Mouse (Mus musculus) G1E (cell line): ENCODE results near the gene Rrad. TPM values are rescaled to one million over a fixed set of nuclear protein-coding genes. Genes with fewer than 3 reads are reported as not detected.

Experiments
- ATAC-seq: 2 replicates; pipeline ENCODE4 v1.8.0; 2016; ENCODE audit warnings: mild to moderate bottlenecking; ENCODE audit not compliant: insufficient number of reproducible peaks, poor library complexity, low FRiP score, severe bottlenecking; ENCODE audit errors: extremely low read depth
- DNase-seq: peaks from one replicate; pipeline ENCODE4 v3.0.0; 2012; ENCODE audit warnings: low spot score
- H3K27me3 ChIP-seq: 2 replicates; pipeline ENCODE4 v1.6.1; 2012; ENCODE audit warnings: mild to moderate bottlenecking, low read length, inconsistent platforms; ENCODE audit not compliant: insufficient read depth
- H3K36me3 ChIP-seq: replicated peaks from 2 replicates; pipeline ENCODE3; 2012; ENCODE audit warnings: mild to moderate bottlenecking, inconsistent platforms
- H3K4me1 ChIP-seq: 2 replicates; pipeline ENCODE4 v1.6.1; 2012; ENCODE audit warnings: low read depth, low read length, inconsistent platforms, mixed read lengths; ENCODE audit not compliant: insufficient read depth
- H3K4me3 ChIP-seq: 2 replicates; pipeline ENCODE4 v1.5.1; 2012; ENCODE audit warnings: low read depth, mild to moderate bottlenecking, inconsistent platforms, low read length, moderate library complexity, mixed read lengths
- H3K9me3 ChIP-seq: replicated peaks from 2 replicates; pipeline ENCODE4 v1.6.1; 2012; ENCODE audit warnings: inconsistent platforms
- CTCF ChIP-seq: IDR thresholded peaks from 2 replicates; pipeline ENCODE4 v1.5.1; 2012; ENCODE audit warnings: low read depth, low read length, inconsistent platforms, mixed read lengths
- GATA1 ChIP-seq: IDR thresholded peaks from 2 replicates; pipeline ENCODE4 v1.6.1; 2012; ENCODE audit warnings: borderline replicate concordance, low read length, inconsistent platforms, mixed read lengths
- GATA2 ChIP-seq: IDR thresholded peaks from 2 replicates; pipeline ENCODE4 v1.6.1; 2012; ENCODE audit warnings: low read depth, low read length, inconsistent platforms, borderline replicate concordance
- POLR2AphosphoS5 ChIP-seq: IDR thresholded peaks from 2 replicates; pipeline ENCODE4 v1.6.1; 2012; ENCODE audit warnings: low read depth, low read length, inconsistent platforms; ENCODE audit not compliant: insufficient replicate concordance
- TAL1 ChIP-seq: conservative IDR thresholded peaks from 2 replicates; pipeline ENCODE4 v1.6.1; 2012; ENCODE audit warnings: low read depth, low read length, inconsistent platforms, mixed read lengths
- polyA plus RNA-seq: library from polyadenylated mRNA; stranded (reverse); fragments of >175 nt; gene quantifications from 2 replicates; pipeline ENCODE4 v1.2.3, GENCODE M21; 2012
- total RNA-seq, 2 experiments: library from RNA; stranded (forward) in 1 of 2; stranded (reverse) in 1 of 2; fragments of 200-1000 nt in 1 of 2; fragments of >200 nt in 1 of 2; fragmentation: Nextera tagmentation in 1 of 2; gene quantifications; 2 replicates each; pipeline ENCODE4 v1.2.3; 2014 to 2017

Gene Rrad
- total and polyA plus RNA-seq, 3 experiments: 4.4 to 7.9 (median 4.9) TPM

DNA sequence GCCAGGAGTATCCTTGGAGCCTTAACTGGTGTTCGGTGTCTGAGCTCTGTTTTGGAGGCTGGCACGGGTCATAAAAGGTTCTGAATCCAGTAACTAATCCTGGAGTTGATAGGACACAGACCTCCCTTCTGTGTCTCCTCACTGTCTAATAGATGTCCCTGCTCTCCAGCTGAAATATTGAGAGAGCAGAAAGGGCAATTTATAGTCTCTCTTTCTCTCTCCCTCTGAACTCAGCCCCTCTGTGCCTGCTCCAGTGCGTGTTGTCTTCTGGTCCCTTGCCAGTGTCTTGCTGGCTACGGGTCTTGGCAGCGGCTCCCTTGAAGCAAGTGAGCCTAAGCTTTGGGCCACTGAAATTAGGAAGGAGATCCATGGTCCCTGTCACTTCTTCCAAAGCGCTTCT is 33.5 kb downstream of the Rrad start:
- H3K4me1 ChIP-seq: peaks cover 54% of the 10 kb centered on the region
- TF ChIP-seq GATA2 (no peak), GATA1 (no peak), TAL1 (no peak), CTCF (no peak), POLR2AphosphoS5 (no peak)
- no peaks in the 10 kb centered on the region for H3K9me3 ChIP-seq
- ATAC-seq (no peak), DNase-seq (no peak)
- H3K36me3 ChIP-seq: peaks cover 63% of the 10 kb centered on the region
- peaks cover 7% of the 10 kb centered on the region for H3K27me3 ChIP-seq
- no peak overlapping the region for H3K4me3 ChIP-seq

GRCm38 (mm10) chr8:104595773-104596536 is 35.2 kb downstream of the Rrad start:
- ATAC-seq (peak; percentile 16; the same call in 1 of the 2 replicates), DNase-seq (peak; percentile 64)
- TF ChIP-seq CTCF: no peak
- TF ChIP-seq GATA2: no peak
- no peak for TF ChIP-seq GATA1
- TF ChIP-seq POLR2AphosphoS5: no peak
- no peak for TF ChIP-seq TAL1
- Histone ChIP-seq H3K36me3 (peaks cover 66% of the 10 kb centered on the region), H3K27me3 (no peaks in the 10 kb centered on the region), H3K4me1 (peaks cover 59% of the 10 kb centered on the region), H3K4me3 (peak overlapping the region; percentile 59; the same call in 1 of the 2 replicates), H3K9me3 (no peaks in the 10 kb centered on the region)

DNA sequence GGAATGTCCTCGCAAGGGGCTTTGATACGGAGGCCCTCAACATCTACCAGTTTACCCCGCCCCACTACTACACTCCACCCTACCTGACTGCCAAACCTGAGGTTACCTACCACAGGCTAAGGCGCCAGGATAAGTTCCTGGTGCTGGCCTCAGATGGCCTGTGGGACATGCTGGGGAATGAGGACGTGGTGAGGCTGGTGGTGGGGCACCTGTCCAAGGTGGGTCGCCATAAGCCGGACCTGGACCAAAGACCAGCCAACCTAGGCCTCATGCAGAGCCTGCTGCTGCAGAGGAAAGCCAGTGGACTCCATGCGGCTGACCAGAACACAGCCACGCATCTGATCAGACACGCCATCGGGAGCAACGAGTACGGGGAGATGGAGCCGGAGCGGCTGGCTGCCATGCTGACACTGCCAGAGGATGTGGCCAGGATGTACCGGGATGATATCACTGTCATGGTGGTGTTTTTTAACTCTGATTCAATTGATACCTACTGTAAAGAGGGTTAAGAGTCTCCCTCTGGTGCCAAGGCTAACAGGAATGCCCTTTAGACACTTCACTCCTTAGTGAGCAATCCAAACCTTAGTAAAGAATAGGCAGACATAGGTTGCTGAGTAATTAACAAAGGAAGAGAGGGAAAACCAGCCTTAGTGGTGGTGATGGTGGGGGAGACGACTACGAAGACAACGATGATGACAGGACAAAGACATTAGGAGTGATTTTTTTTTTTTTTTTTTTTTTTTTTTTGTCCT is 36.3 kb downstream of the Rrad start:
- H3K4me3 ChIP-seq: peak overlapping the region; percentile 48; the same call in 1 of the 2 replicates

GRCm38 (mm10) chr8:104593536-104594325 is 37.4 kb downstream of the Rrad start:
- TF ChIP-seq GATA2 (no peak), TAL1 (no peak), GATA1 (no peak)
- DNase-seq: no peak
- Histone ChIP-seq H3K4me1 (peaks cover 72% of the 10 kb centered on the region), H3K27me3 (no peaks in the 10 kb centered on the region), H3K9me3 (no peaks in the 10 kb centered on the region), H3K36me3 (peaks cover 59% of the 10 kb centered on the region), H3K4me3 (no peak overlapping the region)
- no peak for ATAC-seq

More for the DNA sequence above, 36.3 kb downstream of the Rrad start:
- ATAC-seq (no peak), DNase-seq (no peak)
- Histone ChIP-seq H3K27me3 (no peaks in the 10 kb centered on the region), H3K4me1 (peaks cover 71% of the 10 kb centered on the region), H3K36me3 (peaks cover 66% of the 10 kb centered on the region), H3K9me3 (no peaks in the 10 kb centered on the region)
- TF ChIP-seq GATA2 (no peak), GATA1 (no peak), CTCF (no peak), TAL1 (no peak), POLR2AphosphoS5 (no peak)

DNA sequence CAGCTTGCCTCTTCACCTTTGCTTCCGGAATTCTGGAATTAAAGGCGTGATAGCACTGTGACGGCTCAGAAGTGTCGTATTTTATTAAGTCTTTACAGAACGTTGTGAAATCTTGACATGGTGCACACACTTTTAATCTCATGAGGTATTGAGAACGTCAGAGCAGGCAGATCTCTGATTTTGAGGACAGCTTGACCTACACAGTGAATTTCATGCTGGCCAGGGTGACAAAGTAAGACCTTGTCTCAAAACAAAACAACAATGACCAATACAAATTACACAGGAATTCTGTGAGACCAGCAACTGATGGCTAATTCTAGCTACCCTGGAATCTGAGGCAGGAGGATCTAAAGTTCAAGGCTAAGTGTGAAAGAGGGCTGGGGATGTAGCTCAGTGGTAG is 38.6 kb downstream of the Rrad start:
- ATAC-seq: no peak
- H3K4me3 ChIP-seq: peak overlapping the region; percentile 84; the same call in 1 of the 2 replicates
- TF ChIP-seq GATA2 (no peak), TAL1 (no peak), GATA1 (no peak), CTCF (no peak), POLR2AphosphoS5 (no peak)
- no peak for DNase-seq
- H3K9me3 ChIP-seq: no peaks in the 10 kb centered on the region
- no peaks in the 10 kb centered on the region for H3K27me3 ChIP-seq
- peaks cover 48% of the 10 kb centered on the region for H3K36me3 ChIP-seq
- H3K4me1 ChIP-seq: peaks cover 67% of the 10 kb centered on the region

- ATAC-seq (no peak), DNase-seq (no peak)
- TF ChIP-seq GATA1 (no peak), POLR2AphosphoS5 (no peak), GATA2 (no peak), CTCF (no peak), TAL1 (no peak)
- Histone ChIP-seq H3K9me3 (no peaks in the 10 kb centered on the region), H3K4me3 (peak overlapping the region; percentile 84), H3K27me3 (no peaks in the 10 kb centered on the region), H3K36me3 (peaks cover 42% of the 10 kb centered on the region), H3K4me1 (peaks cover 64% of the 10 kb centered on the region)
Observed at GRCm38 (mm10) chr8:104591856-104592255, 39.3 kb downstream of the Rrad start.
